Mouse (Mus musculus) olfactory bulb, adult 2 months (tissue): ENCODE results near the gene E130308A19Rik.

ENCODE experiments used
- CTCF ChIP-seq: fragments of 200-500 bp; IDR thresholded peaks from 2 replicates; pipeline ENCODE4 v1.5.1; 2012; ENCODE audit warnings: low read depth, mild to moderate bottlenecking, low read length, moderate library complexity; ENCODE audit not compliant: insufficient read depth
- POLR2A ChIP-seq: fragments of 200-500 bp; IDR thresholded peaks from 2 replicates; pipeline ENCODE4 v1.6.1; 2012; ENCODE audit warnings: mild to moderate bottlenecking, low read depth, low read length, moderate library complexity; ENCODE audit not compliant: insufficient read depth

DNA sequence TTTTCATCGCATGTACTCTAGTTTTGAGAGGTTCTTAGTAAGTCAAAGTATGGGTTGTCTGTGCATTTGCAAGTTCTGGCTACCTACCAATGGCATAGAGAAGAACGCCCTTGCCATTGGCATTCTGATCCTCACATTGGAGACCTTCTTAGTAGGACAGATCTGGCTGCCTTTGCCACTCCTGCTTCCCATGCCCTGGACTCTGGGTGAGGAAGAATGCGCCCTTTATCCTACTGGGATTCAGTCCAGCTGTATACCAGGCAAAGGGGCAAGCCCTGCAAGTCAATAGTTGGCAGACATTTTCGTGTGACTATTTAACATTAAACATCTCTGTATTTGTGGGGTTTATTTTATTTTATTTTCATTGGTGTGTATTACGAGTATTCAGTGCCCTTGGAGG, 40.9 kb upstream of the E130308A19Rik start:
- TF ChIP-seq CTCF, result no peak
- TF ChIP-seq POLR2A, result no peak
